Mouse (Mus musculus): Measurements from ENCODE around the gene Rapgef1. TPM values are rescaled to one million over a fixed set of nuclear protein-coding genes. Genes with fewer than 3 reads are reported as not detected.

The Rapgef1 gene
- polyA plus RNA-seq, 1 experiment from 2014 or later: 22.5 TPM

DNA sequence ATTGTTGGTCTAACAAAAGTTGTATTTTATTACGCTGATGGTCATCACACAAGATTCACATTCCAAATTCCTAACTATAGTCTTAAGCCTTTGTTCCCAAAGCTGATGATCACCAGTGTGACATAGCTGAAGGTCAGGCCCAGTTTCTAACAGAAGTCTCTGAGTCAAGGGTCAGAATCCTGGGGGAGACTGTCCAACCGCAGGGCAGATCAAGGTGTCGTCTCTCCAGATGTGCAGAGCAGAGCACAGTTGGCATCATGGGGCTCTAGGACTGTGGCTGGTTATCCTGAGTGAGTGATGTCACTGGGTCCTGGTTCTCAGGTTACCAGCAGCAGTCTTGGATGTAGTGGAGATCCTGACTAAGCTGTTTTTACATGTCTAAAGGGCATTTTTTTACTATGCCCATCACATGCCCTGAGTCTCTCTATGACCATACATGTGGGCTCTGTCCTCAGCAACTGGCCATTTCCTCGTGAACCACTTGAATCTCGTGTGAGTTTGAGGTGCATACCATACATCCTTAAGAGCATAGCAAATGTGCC lies 16.5 kb downstream of the Rapgef1 start:
- WGBS: 90% methylated on average over 5 of the region's 5 CpGs
- no peak for ATAC-seq
- Histone ChIP-seq H3K36me3 (ENCODE audit: control insufficient read depth, insufficient read depth) (no peaks in the 10 kb centered on the region), H3K4me2 (ENCODE audit: low read length) (no peak overlapping the region), H3K9me3 (ENCODE audit: control insufficient read depth, low read length) (no peaks in the 10 kb centered on the region), H3K4me3 (replicated peaks; ENCODE audit: low read length) (no peak overlapping the region), H3K27me3 (replicated peaks; ENCODE audit: control insufficient read depth, insufficient read depth, low read length) (no peaks in the 10 kb centered on the region), H3K27ac (ENCODE audit: low read length) (no peak overlapping the region), H3K9ac (replicated peaks; ENCODE audit: low read depth, low read length) (no peak overlapping the region), H3K4me1 (replicated peaks; ENCODE audit: control insufficient read depth, insufficient read depth, low read length) (peaks cover 24% of the 10 kb centered on the region)

DNA sequence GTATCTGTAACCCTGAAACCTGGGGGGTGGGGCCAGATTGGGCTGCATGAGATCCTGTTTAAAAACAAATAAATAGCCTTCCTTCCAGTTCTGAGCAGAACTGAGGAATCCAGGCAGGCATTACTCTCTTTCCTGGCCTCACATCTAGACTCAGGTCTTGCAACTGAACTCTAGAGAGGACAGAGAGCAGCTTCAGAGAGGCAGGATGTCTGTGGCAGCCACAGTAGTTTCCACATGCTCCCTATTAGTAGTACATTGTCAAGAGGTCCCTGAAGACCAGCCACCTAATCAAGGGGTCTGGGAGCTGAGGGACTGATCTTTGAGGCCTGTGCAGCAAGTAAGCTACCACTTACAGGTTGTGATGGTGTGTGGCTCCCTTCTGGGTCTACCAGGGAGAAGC lies 18.0 kb downstream of the Rapgef1 start:
- no peak for ATAC-seq
- Histone ChIP-seq H3K27me3 (replicated peaks; ENCODE audit: control insufficient read depth, insufficient read depth, low read length) (no peaks in the 10 kb centered on the region), H3K27ac (ENCODE audit: low read length) (no peak overlapping the region)

DNA sequence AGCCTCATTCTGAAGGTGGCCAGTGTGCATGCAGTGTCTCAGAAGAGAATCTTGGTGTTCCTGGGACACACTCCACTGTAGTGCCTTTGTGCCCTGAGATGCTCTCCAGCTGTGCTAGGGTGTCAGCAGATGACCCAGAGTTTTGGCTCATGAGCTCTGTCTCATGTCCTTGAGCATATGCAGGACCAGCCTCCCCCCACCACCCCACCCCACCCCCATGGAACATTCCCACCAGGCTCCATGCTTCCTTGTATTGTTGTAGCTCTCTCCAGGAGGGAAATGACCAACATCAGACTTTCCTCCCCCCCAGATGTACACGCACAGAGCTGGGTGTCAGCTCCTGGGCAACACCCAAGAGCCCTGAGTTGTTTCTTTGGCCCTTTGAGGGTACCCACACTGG lies 19.9 kb downstream of the Rapgef1 start:
- H3K27ac ChIP-seq (ENCODE audit: low read length): no peak overlapping the region
- ATAC-seq: no peak
- no peak overlapping the region for H3K4me2 ChIP-seq (ENCODE audit: low read length)
- no peak overlapping the region for H3K9ac ChIP-seq (replicated peaks; ENCODE audit: low read depth, low read length)
- WGBS: 94% methylated on average over 1 of the region's 1 CpGs
- H3K36me3 ChIP-seq (ENCODE audit: control insufficient read depth, insufficient read depth): no peaks in the 10 kb centered on the region
- no peaks in the 10 kb centered on the region for H3K9me3 ChIP-seq (ENCODE audit: control insufficient read depth, low read length)
- H3K4me3 ChIP-seq (replicated peaks; ENCODE audit: low read length): no peak overlapping the region
- H3K4me1 ChIP-seq (replicated peaks; ENCODE audit: control insufficient read depth, insufficient read depth, low read length): peaks cover 12% of the 10 kb centered on the region
- no peaks in the 10 kb centered on the region for H3K27me3 ChIP-seq (replicated peaks; ENCODE audit: control insufficient read depth, insufficient read depth, low read length)

More for the DNA sequence above, 18.0 kb downstream of the Rapgef1 start:
- H3K4me3 ChIP-seq (replicated peaks; ENCODE audit: low read length): no peak overlapping the region
- H3K36me3 ChIP-seq (ENCODE audit: control insufficient read depth, insufficient read depth): no peaks in the 10 kb centered on the region
- no peaks in the 10 kb centered on the region for H3K9me3 ChIP-seq (ENCODE audit: control insufficient read depth, low read length)
- peaks cover 26% of the 10 kb centered on the region for H3K4me1 ChIP-seq (replicated peaks; ENCODE audit: control insufficient read depth, insufficient read depth, low read length)
- H3K9ac ChIP-seq (replicated peaks; ENCODE audit: low read depth, low read length): no peak overlapping the region
- H3K4me2 ChIP-seq (ENCODE audit: low read length): no peak overlapping the region

DNA sequence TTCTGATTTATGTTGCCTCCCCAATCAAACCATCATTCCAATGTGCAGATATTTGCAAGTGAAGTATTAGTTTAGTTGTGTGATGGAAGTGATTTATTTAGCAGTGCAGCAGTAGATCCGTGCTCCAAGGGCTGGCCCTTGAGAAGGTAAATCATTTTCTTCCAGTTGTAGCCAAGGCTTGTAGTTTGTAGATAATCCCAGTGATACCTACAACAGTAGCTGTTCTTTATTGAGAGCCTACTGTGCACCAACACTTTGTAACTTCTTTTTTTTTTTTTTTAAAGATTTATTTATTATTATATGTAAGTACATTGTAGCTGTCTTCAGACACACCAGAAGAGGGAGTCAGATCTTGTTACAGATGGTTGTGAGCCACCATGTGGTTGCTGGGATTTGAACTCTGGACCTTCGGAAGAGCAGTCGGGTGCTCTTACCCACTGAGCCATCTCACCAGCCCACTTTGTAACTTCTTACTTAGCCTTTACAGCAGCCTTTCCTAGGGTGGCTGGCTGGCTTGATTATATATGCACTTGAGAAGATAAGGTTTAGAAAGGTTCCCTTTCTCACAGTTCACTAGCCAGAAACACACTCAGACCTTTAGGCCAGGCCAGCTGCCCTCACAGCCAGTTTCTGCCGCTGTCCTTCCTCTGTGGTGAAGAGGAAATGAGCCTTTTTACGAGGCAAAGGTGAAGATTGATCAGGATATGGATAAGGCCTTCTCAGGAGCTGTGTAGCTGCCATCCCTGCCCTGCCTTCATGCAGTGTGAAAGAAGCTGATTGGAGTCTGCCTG lies 20.6 kb downstream of the Rapgef1 start:
- H3K27me3 ChIP-seq (replicated peaks; ENCODE audit: control insufficient read depth, insufficient read depth, low read length): no peaks in the 10 kb centered on the region
- H3K4me3 ChIP-seq (replicated peaks; ENCODE audit: low read length): no peak overlapping the region
- ATAC-seq: no peak
- peaks cover 5% of the 10 kb centered on the region for H3K4me1 ChIP-seq (replicated peaks; ENCODE audit: control insufficient read depth, insufficient read depth, low read length)
- H3K27ac ChIP-seq (ENCODE audit: low read length): no peak overlapping the region
- no peak overlapping the region for H3K9ac ChIP-seq (replicated peaks; ENCODE audit: low read depth, low read length)
- WGBS: 94% methylated on average over 5 of the region's 5 CpGs
- H3K4me2 ChIP-seq (ENCODE audit: low read length): no peak overlapping the region
- no peaks in the 10 kb centered on the region for H3K36me3 ChIP-seq (ENCODE audit: control insufficient read depth, insufficient read depth)
- H3K9me3 ChIP-seq (ENCODE audit: control insufficient read depth, low read length): no peaks in the 10 kb centered on the region

DNA sequence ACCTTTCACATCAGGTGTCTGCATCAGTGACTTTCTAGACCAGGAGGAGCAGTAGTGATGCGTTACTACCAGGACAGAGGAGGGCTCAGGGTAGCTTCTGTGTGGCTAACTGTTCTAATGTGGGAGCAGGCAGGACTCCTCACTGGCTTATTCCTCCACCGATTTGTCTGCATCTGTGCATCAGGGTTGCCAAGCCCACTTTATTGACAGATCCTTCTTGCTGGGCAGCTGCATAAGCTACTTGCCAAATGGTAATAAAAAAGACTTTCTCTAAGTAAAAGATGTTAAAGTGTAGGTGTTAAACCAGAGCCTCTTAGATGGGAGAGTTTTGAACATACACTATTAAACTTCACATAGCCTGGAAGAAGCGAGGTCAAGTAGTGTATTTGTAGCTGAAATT lies 22.2 kb downstream of the Rapgef1 start:
- H3K4me2 ChIP-seq (ENCODE audit: low read length): no peak overlapping the region
- no peak for ATAC-seq
- no peak overlapping the region for H3K27ac ChIP-seq (ENCODE audit: low read length)
- no peak overlapping the region for H3K4me3 ChIP-seq (replicated peaks; ENCODE audit: low read length)
- no peak overlapping the region for H3K9ac ChIP-seq (replicated peaks; ENCODE audit: low read depth, low read length)
- H3K4me1 ChIP-seq (replicated peaks; ENCODE audit: control insufficient read depth, insufficient read depth, low read length): peaks cover 10% of the 10 kb centered on the region
- H3K9me3 ChIP-seq (ENCODE audit: control insufficient read depth, low read length): no peaks in the 10 kb centered on the region
- H3K36me3 ChIP-seq (ENCODE audit: control insufficient read depth, insufficient read depth): no peaks in the 10 kb centered on the region
- WGBS: 85% methylated on average over 3 of the region's 3 CpGs
- H3K27me3 ChIP-seq (replicated peaks; ENCODE audit: control insufficient read depth, insufficient read depth, low read length): no peaks in the 10 kb centered on the region

DNA sequence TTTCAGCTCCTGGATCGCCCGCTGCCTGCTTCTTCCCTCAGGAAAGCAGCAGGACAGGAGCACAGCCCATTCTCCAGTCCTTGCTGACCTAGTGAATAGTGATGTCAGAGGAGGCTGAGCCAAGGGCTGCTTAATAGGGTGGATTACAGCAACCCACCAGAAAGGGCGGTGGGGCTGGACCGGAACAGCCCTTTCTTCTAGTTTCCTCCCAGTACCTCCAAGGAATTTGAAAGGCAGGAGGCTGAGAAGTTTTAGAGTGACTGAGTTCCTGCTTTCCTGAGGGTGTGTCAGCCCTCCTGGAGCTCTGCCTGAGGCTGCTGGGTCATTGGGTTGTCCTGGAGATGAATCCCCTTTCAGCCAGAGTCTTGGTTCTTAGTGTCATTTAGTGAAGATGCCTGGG lies 23.9 kb downstream of the Rapgef1 start:
- Histone ChIP-seq H3K36me3 (ENCODE audit: control insufficient read depth, insufficient read depth) (no peaks in the 10 kb centered on the region), H3K4me2 (ENCODE audit: low read length) (no peak overlapping the region), H3K4me3 (replicated peaks; ENCODE audit: low read length) (no peak overlapping the region), H3K27ac (ENCODE audit: low read length) (no peak overlapping the region), H3K9ac (replicated peaks; ENCODE audit: low read depth, low read length) (no peak overlapping the region), H3K27me3 (replicated peaks; ENCODE audit: control insufficient read depth, insufficient read depth, low read length) (no peaks in the 10 kb centered on the region), H3K4me1 (replicated peaks; ENCODE audit: control insufficient read depth, insufficient read depth, low read length) (peaks cover 16% of the 10 kb centered on the region), H3K9me3 (ENCODE audit: control insufficient read depth, low read length) (no peaks in the 10 kb centered on the region)
- 39% methylated on average over 4 of the region's 4 CpGs for WGBS
- ATAC-seq: no peak

DNA sequence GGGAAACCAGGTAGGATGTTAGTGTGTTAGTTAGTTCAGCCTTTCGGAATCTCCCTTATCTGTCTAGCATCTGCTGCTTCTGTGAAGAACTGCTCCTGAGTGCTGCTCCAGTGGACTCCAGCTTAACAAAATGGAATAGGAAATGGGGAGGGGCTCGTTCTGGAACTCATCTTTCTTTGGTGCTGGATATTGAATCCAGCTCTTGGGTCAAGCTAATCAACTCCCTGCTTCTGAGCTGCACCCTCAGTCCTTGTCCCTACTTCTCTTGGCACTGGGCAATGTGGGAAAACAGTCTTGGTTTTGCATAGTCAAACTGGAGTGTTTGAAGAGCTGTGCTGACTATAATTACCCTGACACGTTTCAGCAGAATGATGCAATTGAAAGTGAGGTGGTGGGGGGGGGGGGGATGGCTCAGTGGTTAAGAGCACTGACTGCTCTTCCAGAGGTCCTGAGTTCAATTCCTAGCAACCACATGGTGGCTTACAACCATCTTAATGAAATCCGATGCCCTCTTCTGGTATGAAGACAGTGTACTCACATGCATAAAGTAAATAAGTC lies 25.6 kb downstream of the Rapgef1 start:
- no peak overlapping the region for H3K4me3 ChIP-seq (replicated peaks; ENCODE audit: low read length)
- H3K9ac ChIP-seq (replicated peaks; ENCODE audit: low read depth, low read length): no peak overlapping the region
- H3K4me2 ChIP-seq (ENCODE audit: low read length): no peak overlapping the region
- peaks cover 16% of the 10 kb centered on the region for H3K4me1 ChIP-seq (replicated peaks; ENCODE audit: control insufficient read depth, insufficient read depth, low read length)
- no peaks in the 10 kb centered on the region for H3K9me3 ChIP-seq (ENCODE audit: control insufficient read depth, low read length)
- H3K27ac ChIP-seq (ENCODE audit: low read length): no peak overlapping the region
- no peaks in the 10 kb centered on the region for H3K36me3 ChIP-seq (ENCODE audit: control insufficient read depth, insufficient read depth)
- no peak for ATAC-seq
- 69% methylated on average over 4 of the region's 4 CpGs for WGBS
- H3K27me3 ChIP-seq (replicated peaks; ENCODE audit: control insufficient read depth, insufficient read depth, low read length): no peaks in the 10 kb centered on the region

DNA sequence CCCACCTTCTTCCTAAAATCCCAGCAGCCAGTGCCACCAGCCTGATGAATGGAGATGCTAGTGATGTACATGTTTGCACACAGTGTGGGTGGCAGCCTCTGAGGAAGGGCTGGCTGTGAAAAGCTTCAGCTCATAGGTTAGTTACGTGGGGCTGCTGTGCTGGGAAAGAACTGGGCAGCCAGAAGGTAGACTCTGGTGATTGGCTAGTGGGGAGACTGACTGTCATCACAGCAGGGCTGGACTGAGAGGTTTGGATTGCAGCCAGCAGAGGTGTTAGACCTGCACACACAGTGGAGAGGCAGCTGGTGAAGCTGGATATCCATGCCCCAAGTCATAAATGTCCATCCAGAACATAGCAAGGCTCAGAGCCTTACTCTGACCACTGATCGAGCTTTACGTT lies 27.1 kb downstream of the Rapgef1 start:
- Histone ChIP-seq H3K4me2 (ENCODE audit: low read length) (no peak overlapping the region), H3K27ac (ENCODE audit: low read length) (no peak overlapping the region), H3K4me1 (replicated peaks; ENCODE audit: control insufficient read depth, insufficient read depth, low read length) (peaks cover 16% of the 10 kb centered on the region), H3K36me3 (ENCODE audit: control insufficient read depth, insufficient read depth) (no peaks in the 10 kb centered on the region), H3K4me3 (replicated peaks; ENCODE audit: low read length) (no peak overlapping the region), H3K27me3 (replicated peaks; ENCODE audit: control insufficient read depth, insufficient read depth, low read length) (no peaks in the 10 kb centered on the region), H3K9ac (replicated peaks; ENCODE audit: low read depth, low read length) (no peak overlapping the region), H3K9me3 (ENCODE audit: control insufficient read depth, low read length) (no peaks in the 10 kb centered on the region)
- 79% methylated on average over 3 of the region's 3 CpGs for WGBS
- ATAC-seq: no peak

DNA sequence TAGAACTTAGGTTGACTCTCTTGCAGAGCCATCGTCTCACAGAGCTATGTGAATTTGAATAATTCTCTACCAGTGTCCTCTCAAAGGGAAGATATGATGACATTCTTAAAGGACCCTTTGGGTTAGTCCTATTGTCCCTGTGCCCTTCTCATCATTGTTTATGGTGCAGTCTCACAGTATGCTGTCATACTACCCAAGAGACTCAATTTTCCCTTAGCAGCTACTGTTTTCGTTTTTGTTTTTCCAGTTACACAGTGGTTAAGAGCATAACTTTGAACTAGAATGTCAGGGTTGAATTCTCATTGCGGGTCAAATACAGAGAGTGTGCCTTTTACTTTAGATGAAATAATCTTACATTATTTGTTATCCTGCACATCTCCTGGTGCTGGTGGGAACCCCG lies 27.6 kb downstream of the Rapgef1 start:
- ATAC-seq: no peak

More for the DNA sequence above, 27.6 kb downstream of the Rapgef1 start:
- H3K4me3 ChIP-seq (replicated peaks; ENCODE audit: low read length): no peak overlapping the region
- 89% methylated on average over 4 of the region's 4 CpGs for WGBS
- H3K4me1 ChIP-seq (replicated peaks; ENCODE audit: control insufficient read depth, insufficient read depth, low read length): peaks cover 16% of the 10 kb centered on the region
- no peaks in the 10 kb centered on the region for H3K9me3 ChIP-seq (ENCODE audit: control insufficient read depth, low read length)
- H3K27ac ChIP-seq (ENCODE audit: low read length): no peak overlapping the region
- no peaks in the 10 kb centered on the region for H3K27me3 ChIP-seq (replicated peaks; ENCODE audit: control insufficient read depth, insufficient read depth, low read length)
- H3K4me2 ChIP-seq (ENCODE audit: low read length): no peak overlapping the region
- H3K9ac ChIP-seq (replicated peaks; ENCODE audit: low read depth, low read length): no peak overlapping the region
- no peaks in the 10 kb centered on the region for H3K36me3 ChIP-seq (ENCODE audit: control insufficient read depth, insufficient read depth)

Data from forebrain, embryonic 16.5 days (tissue).